Mouse (Mus musculus) layer of hippocampus, postnatal 10 days (tissue): ENCODE data around the gene Macf1. TPM values are rescaled to one million over a fixed set of nuclear protein-coding genes. Genes with fewer than 3 reads are reported as not detected.
"Not testable (repeated sequence)": the region's sequence is repeated elsewhere in the genome, so short reads cannot be mapped to it uniquely, and the experiment has no call there.

Experiments used
- DNase-seq, 2 experiments: peaks; one replicate each; pipeline ENCODE4 v3.0.0; 2021; ENCODE audit warnings: low spot score in 2 of 2
- total RNA-seq, 2 experiments: library from RNA; stranded (reverse); gene quantifications; 2 replicates each; pipeline ENCODE4 v1.2.3; 2021

Gene Macf1
- total RNA-seq, 2 experiments from 2014 or later = 242 to 248 TPM

DNA sequence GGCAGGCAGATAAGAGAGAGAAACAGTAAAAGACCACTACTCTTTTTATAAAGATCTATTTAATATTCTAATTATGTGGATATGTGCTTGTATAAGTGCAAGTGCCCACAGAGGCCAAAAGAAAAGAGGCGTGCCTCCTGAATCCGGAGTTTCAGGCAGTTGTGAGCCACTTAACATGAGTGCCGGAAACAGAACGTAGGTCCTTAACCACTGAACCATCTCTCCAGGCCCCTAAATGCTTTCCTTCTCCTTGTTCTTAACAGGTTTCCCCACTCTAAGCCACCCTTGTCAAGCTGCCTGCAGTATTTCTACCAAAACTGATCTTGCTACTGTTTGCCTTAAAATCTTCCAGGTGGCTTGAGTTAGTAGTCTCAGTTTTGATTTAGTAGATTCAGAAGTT, 123.3 kb downstream of the Macf1 start:
- no peak for DNase-seq

DNA sequence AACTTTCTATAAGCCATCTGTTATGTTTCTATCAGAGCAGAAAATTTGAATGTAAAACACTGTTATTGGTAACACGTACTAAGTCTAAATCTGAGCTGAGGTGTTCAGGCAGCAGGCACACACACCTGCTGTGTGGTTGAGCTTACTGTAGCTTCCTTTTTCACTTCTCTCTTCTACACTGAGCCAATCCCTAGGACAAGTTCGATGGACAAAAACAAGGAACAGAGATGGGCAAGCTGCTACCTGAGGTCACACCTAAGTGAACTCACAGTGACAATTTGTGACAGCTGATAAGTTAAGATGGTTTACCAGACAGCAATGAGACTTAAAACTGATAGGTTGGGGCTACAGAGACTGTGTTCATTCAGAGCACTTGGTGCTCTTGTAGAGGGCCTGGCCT, 125.7 kb downstream of the Macf1 start:
- no peak for DNase-seq

DNA sequence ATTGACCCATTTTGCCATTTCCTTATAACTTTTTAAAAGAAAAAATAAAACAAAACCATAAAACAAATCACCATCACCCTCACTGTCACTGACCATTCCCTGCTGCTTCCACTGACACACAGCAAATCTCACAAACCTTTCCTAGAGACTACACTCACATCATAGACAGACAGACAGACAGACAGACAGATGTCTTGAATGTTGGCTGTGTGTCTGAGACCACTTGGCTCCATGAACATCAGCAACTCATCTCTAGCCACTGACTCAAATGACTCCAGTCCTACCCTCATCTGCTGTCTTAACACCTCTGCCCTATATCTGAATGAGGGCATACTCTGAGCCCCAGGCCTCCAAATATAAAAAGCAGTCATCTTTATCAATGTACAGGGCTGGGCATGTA, 128.9 kb downstream of the Macf1 start:
- no peak for DNase-seq

DNA sequence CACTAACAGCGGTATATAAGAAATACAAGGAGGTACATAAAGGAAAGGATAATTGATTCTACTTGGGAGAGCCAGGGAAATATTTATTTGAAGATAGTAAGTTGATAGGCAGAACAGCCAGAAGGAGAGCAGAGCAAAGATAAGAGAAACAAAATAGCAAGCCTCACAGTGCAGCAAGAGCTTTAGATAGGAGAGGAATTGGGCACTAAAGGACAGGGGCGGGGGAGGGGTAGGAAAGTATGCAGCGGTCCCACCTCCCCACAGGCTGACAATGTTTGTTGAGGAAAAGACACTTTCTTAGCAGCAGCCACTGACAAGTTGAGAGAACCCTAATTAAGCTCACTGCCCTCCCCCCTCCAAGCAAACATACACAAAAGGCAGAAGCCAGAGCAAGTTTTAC, 131.5 kb downstream of the Macf1 start:
- no peak for DNase-seq

DNA sequence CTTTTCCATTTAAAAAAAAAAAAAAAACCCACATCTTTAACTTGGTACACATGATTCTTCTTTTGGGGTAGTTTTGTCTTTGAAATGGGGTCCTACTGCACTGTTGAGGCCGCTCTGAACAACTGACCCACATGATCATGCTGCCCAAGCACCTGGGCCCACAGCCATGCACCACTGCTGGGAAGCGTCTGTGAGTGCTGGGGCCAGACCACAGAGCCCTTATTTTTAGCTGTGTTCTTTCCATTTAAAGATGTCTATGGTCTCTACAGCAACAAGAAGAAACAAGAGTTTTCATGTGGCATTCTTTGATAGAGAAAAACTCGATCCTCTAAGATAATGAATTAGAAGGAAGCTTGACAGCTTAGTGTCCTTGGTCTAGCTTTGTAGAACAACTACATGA, 135.8 kb downstream of the Macf1 start:
- DNase-seq = no peak

DNA sequence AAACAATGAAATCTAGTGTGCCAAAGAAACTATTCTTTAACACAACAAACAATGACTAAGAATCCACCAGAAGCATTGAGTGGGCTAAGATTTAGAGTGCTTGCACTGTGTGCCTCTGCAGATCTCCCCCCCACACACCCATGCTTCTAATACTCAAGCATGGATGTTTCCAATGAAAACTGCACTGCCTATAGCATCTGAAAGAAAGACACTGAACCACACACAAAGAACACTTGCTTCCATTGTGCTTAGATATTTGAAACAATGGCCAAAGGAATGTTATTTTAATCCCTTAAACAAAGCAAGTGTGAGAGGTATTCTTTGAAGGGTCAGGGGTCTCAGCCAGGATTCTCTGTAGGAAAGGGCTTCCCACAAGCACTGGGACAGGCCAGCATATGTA, 140.5 kb downstream of the Macf1 start:
- no peak for DNase-seq

DNA sequence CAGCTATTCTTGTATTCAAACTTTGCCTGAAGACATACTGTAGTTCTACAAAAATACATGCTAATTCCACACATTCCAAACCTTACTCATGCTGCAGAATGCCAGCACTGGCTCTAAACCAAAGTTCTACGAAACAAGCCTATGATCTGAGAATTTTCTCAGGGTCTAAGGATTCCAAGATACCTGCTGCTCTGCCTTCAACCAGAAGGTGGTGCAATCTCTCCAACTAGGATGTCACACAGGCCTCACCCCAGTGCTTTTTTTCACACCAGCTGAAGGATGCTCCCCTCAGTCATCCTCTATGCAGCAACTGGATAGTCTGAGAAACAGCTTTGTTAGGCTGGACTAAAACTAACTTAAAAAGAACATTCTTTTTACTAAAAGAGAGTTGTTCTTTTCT, 148.9 kb downstream of the Macf1 start:
- DNase-seq = peak; percentile 65 to 72

DNA sequence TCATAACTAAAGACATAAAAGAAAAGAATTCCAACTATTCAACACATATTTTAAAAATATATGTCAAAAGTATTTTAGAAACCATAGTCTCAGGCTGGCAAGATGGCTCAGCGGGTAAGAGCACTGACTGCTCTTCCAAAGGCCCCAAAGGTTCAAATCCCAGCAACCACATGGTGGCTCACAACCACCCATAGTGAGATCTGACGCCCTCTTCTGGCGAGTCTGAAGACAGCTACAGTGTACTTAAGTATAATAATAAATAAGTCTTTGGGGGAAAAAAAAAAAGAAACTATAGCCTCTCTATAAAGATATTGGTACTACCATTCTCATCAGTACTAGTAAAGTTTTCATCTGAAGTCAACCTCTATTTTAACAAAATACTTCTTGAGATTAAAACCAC, 152.2 kb downstream of the Macf1 start:
- DNase-seq = no peak

DNA sequence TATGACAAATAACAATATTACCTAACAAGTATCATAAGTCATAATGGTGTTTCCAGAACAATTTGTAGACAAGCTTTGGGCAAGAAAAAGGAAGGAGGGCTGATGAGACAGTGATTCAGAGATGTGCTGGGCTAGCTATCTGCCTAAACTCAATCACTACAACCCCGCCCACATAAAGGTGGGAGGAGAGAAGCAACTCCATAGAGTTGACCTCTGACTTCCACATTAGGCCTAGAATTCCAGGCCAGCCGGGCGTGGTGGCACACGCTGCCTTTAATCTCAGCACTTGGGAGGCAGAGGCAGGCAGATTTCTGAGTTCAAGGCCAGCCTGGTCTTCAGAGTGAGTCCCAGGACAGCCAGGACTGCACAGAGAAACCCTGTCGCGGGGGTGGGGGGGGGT, 153.2 kb downstream of the Macf1 start:
- DNase-seq = no peak

DNA sequence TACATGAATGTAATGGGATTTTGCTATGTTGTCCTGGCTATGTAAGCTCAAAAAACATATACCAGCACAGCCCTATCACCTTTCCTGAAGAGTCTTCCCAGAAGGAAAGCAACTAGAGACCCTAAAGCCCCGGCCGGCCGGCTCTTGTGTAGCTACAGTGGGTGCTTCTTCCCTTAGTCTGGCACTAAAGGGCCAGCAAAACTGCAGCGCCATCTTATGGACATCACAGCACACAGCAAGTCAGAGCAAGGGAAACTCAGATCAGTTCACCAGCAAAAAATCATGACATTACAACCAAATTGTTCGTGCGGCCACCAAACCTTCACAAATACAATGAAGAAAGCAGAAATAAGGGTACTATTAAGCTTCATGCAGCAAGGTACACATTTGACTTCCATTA, 154.9 kb downstream of the Macf1 start:
- DNase-seq = peak; percentile 57 to 58

DNA sequence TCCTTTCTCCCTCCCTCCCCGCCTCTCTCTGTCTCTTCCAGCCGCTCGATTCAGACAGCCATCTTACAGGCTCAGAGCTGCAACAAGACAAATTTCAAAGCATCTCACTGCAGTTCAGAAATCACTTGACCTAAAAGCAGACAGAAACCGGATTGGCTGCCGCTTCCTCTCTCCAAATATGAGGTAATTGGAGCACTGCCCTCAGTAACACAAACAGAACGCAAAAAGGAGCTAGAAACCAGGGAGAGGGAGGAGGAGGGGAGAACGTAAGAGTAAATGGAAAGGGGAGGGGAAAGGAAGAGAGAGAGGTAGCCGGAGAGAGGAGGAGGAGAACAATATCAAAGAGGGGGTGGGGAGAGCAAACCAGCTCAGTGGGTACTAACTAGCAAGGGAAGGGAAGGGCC, 156.6 kb downstream of the Macf1 start:
- DNase-seq = peak; percentile 34 to 43

DNA sequence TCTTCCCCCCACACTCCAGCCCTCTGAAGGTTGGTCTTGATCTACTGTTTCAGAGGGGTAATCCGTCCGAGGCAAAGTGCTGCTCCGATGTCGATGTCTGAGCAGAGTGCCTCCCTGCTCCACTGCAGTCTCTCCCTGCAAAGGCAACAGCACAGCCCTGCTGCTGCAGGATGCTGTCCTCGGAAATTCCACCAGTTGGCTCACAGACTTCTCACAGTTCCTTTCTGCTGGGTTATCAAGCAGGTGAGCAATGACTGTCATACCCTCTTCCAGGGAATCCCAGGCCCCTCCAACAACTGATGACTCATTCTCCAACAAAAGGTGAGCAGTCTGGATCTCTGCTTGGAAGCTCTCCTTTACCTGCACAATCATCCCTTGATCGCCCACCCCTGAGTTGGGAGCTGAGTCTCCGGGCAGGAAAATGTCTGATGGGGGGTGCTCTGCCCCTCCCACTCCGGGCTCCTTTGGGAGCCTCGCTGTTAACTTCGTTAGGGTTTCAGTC, 157.3 kb downstream of the Macf1 start:
- DNase-seq = peak in 1 of 2 experiments; percentile 13

DNA sequence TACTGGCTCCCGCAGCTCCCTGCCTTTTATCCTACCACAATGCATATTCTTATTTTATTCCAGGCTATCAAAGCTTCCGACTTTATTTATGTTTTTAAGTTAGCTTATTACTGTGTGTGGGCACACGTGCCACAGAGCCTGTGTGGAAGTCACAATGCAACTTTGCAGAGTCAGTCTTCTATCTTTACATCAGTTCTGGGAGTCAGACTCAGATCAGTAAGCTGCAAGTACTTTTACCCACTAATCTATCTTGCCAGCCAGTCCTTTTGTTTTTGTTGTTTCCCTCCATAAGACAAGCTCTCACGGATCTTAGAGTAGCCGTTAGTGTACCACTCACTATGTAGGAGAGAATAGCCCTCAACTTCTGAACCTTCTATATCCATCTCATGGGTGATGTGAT, 159.4 kb downstream of the Macf1 start:
- no peak for DNase-seq

DNA sequence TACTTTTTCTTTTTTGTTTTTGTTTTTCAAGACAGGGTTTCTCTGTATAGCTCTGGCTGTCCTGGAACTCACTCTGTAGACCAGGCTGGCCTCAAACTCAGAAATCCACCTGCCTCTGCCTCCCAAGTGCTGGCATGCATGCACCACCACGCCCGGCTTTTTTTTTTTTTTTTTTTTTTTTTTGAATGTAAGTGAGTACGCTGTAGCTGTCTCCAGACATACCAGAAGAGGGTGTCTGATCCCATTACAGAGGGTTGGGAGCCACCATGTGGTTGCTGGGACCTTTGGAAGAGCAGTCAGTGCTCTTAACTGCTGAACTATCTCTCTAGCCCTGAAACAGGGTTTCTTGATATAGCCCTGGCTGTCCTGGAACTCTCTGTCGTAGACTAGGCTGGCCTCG, 164.0 kb downstream of the Macf1 start:
- DNase-seq = not testable (repeated sequence)

DNA sequence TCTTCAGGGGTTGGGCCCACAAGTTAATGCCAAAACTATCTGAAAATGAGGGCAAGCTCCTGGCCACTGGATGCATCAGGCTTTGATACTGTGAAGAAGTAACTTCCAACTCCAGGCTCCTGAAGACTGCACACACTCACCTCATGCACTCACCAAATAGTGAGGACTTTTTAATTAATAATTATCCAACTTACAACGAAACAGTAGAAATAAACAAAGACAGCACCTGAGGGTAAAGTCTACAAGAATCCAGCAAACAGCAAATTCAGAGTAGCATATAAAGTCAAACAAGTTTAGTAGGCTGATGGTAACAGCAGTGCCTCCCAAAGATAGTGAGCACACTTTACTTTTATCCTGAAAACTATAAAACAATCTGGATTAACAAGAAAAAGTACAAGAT, 168.5 kb downstream of the Macf1 start:
- DNase-seq = no peak

DNA sequence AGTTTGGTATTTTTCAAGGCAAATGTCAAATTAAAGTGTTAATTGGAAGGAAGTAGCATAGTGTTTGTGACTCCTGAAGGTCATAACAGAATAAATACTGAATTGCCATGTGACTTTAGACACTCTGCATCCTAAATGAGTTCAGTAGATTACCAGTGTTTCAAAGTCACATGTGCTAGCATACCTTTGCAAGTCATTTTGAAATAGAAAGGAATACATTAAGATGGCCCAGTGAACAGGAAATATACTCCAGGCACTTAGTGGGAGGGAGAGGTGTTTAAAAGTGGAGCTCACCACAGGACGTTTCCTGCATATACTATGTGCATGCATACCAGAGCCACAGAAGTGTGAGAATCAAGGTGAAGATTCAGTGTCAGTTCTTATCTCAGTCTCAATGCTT, 174.0 kb downstream of the Macf1 start:
- no peak for DNase-seq

DNA sequence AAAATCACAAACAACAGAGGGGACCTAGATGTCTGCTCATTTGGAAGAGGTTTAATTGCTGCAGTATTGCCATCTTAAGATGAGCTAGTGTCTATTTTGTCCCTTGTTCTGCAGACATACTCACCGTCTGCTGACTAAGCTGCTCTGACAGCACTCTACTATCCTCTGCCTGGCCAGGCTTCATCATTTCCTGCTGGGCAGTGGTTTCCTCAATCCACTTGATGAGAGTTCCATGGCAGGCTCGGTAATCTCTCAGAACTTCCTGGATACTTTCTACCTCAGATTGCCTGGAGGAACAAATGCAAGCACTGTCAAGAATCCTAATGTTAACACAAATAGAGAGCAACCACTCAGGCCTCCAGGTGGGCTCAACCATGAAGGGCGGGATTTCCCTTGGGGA, 195.1 kb downstream of the Macf1 start:
- DNase-seq = no peak

DNA sequence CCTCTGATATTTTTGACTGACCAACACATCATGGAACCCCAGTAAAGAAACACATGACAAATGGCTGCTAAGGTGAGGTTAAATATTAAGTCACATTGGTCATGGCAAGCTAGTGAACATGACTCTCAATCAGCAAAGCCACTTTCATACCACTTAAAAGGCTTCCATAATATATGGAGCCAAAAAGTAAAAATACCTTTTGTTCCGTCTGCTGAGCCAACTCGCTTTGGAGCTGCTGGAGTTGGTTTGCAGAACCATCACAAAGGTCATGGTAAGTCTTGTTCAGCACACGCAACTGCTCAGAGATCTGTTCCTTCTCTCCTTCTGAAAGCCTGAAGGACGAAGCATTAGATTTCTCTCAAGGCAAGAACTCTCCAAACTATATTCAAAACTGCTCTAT, 204.2 kb downstream of the Macf1 start:
- no peak for DNase-seq

DNA sequence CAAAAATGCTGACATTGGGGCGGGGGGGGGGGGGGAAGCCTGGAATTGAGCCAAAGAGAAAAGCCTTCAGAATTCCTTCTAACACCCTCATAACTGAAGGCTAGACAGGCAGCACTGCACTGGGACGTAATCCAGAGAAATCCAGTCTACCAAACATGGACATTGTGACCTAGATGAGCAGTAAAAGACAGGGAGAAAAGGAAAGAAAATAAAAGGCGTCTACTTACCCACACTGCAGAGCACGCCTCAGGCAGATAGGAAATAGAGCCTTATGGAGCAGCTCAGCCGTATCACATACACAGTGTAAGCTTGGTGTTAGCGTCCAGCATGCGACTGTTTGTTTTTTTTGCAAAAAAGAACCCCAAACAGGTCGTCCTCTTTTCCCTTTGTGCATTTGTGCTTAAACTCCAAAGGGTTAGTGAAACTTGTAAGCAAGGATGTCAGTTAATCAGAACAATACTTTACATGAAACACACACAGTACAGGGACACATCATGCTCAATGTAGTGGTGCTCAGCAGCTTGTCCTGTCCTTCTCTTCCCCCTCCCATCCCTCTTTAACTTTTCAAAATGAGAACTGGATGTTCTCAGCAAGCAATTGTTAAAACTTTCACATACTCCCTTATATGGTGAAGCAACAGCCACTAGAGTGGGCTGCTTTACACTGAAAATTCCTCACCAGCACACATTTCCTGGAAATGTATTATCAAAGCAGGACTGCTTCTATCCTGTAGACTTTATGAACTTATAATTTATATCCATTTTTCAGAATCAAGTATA, 205.3 kb downstream of the Macf1 start:
- no peak for DNase-seq

DNA sequence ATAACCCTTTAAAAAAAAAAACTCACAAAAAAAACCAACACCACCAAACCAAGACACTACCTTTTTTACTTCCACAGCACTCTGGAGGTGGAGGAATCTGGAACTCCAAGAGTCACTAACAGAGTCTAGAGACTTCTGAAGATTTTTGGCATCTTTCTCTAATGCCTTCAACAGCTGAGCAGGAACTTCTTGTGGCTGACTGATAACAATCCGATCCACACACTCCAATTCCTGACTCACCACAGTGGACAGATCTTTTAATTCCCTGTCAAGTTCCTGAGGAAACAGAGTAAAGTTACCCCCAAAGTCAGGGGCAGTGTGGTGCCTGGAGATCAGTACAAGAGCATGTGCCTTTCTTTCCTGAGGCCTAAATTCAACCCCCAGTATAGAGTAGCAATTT, 218.4 kb downstream of the Macf1 start:
- DNase-seq = no peak

DNA sequence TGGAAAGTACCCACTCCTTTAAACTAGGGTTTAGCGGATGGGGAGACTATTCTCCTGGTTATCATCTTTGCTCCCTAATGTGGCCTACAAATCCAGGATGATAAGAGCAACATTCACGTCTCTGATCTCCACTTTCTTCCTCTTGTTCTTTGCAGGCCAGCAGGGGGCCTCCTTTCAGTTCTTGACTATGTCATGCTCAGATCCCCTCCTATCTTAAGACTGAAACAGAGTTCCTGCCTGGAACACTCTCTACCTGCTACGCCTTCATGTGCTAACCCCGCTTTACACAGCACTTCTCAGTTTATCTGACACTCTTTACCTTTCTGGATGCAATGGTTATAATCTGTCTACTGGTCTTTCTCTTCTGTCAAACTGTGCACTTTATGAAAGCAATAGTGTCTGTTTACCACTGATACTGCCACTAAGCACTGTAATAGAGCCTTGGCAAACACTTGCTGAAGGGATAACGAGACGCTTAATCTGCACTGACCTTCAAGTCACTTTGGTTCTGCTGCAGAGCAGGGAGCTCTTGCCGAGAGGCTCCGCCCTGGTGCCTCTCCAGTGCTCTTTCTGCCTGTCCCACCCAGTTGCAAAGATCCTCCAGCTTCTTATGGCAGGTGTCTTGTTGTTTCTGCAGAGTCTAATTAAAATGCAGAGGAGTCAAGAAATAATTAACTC, 223.4 kb downstream of the Macf1 start:
- no peak for DNase-seq

DNA sequence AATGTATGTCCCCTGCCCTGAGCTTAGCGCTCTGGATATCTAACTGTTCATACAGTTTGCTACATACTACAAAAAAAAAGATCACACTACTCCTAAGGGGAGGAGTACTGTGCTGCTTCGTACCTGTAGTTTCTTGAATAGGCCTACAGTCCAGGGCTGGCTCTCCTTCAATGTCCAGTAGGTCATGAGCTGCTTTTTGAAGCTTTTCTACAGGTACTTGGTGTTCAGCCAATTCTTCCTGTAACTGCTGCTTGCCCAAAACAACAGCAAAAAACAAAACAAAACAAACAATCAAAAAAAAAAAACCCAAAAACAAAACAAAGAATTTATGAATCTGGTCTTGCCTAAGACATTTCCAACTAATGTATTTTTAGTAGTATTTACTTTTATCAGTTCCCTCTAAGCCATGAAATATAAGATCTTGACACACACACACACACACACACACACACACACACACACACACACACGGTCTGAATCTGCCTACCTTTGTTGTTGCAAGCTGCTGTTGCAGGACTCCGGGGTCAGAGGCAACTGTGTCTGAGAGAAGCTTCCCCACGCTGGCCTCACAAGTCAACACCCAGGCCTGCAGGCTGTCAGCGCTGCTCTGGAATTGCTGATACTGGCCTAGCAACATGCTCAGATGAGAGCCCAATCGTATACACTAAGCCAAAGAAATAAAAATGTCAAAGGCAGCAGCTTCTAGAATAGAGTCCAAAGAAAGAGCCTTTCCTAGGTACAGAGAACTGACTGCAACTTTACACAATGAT, 229.1 kb downstream of the Macf1 start:
- DNase-seq = no peak
